Mouse (Mus musculus) forebrain, embryonic 11.5 days (tissue): ENCODE results near the gene Tbx2. TPM values are rescaled to one million over a fixed set of nuclear protein-coding genes. Genes with fewer than 3 reads are reported as not detected.

ENCODE experiments used
- ATAC-seq: fragments of 200-750 bp; cut with Nextera tagmentation; replicated peaks from 2 replicates; pipeline ENCODE4 v1.8.0; 2017; ENCODE audit warnings: moderate TSS enrichment; ENCODE audit not compliant: low FRiP score
- DNase-seq: peaks from one replicate; pipeline ENCODE4 v3.0.0-alpha.2; 2017; ENCODE audit warnings: low spot score
- H3K27ac ChIP-seq: fragments of 300-500 bp; sonication (generic); 2 replicates; pipeline ENCODE4 v1.5.1; 2014; ENCODE audit warnings: low read depth, low read length
- H3K27me3 ChIP-seq: fragments of 300-500 bp; sonication (generic); 2 replicates; pipeline ENCODE4 v1.6.1; 2014; ENCODE audit warnings: mild to moderate bottlenecking, low read length, mixed read lengths; ENCODE audit not compliant: control insufficient read depth, insufficient read depth
- H3K36me3 ChIP-seq: fragments of 300-500 bp; sonication (generic); 2 replicates; pipeline ENCODE4 v1.6.1; 2014; ENCODE audit warnings: mild to moderate bottlenecking, low read length, moderate library complexity, mixed read lengths; ENCODE audit not compliant: control insufficient read depth, insufficient read depth
- H3K4me1 ChIP-seq: fragments of 300-500 bp; sonication (generic); replicated peaks from 2 replicates; pipeline ENCODE4 v1.6.1; 2014; ENCODE audit warnings: low read length, mixed read lengths; ENCODE audit not compliant: control insufficient read depth, insufficient read depth
- H3K4me2 ChIP-seq: fragments of 300-500 bp; sonication (generic); 2 replicates; pipeline ENCODE4 v1.6.1; 2014; ENCODE audit warnings: low read depth, mild to moderate bottlenecking, low read length, moderate library complexity, mixed read lengths; ENCODE audit not compliant: severe bottlenecking
- H3K4me3 ChIP-seq: fragments of 300-500 bp; sonication (generic); 2 replicates; pipeline ENCODE4 v1.5.1; 2014; ENCODE audit warnings: low read depth, low read length
- H3K9ac ChIP-seq: fragments of 300-500 bp; sonication (generic); 2 replicates; pipeline ENCODE4 v1.6.1; 2014; ENCODE audit warnings: low read length
- H3K9me3 ChIP-seq: fragments of 300-500 bp; sonication (generic); 2 replicates; pipeline ENCODE4 v1.6.1; 2016; ENCODE audit warnings: low read length, mixed read lengths; ENCODE audit not compliant: control insufficient read depth
- WGBS: fragments of 180-500 bp; shearing (Covaris S2); extraction: QIAGEN DNeasy Blood & Tissue Kit; methylation state at CpG from one replicate; pipeline ENCODE4 v1.1.7; 2014; 5-methylcytosine and 5-hydroxymethylcytosine counted together
- polyA plus RNA-seq: library from polyadenylated mRNA; unstranded; fragments of >200 nt; fragmentation: Nextera tagmentation; extraction: Ambion mirVana; gene quantifications from 2 replicates; pipeline ENCODE4 v1.2.1, GENCODE M21; 2014

Gene Tbx2
- polyA plus RNA-seq, 1 experiment from 2014 or later: 2.0 TPM

DNA sequence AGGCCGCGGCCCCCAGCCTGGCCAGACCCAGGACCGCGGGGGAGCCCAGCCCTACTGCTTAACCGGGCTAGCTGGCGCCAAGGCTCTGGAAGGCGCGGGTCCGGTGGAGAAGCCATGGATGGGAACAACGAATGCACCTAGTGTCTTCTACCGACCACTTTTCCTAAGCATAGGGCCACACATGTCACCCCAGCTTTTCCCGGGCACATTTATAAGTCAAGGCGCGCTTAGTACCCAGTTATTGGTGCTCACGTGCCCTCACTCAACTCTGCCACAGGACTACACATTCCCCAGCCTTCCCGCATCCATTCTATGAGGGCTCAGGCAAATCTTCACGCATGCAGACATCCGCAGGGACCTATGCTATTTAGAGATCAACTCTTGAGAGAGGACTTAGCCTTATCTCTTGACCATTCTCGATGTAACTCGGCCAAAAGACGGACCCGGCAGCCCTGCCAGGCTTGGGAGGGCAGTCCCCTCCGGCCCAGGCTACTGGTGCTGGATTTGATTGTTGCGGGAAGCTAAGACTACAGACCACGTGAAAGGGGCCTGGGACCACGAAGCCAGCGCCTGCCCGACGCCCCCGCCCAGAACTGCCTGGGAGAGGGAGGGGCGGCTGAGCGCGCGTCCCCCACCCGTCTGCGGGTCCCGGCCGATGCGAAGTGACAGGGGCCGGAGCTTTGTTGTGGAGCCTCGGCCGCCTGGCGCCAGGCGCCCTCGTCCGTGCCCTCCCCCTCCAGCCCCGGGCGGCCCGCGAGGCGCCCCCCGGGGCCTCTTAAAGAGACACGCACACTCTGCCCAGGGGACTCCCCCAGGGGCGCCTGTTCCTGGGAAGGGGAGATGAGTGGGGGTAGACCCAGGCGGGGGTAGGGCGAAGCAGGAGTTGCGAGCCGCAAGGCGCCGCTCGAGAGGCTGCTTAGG is 2.6 kb upstream of the Tbx2 start:
- ATAC-seq (no peak), DNase-seq (peak; percentile 66)
- peak overlapping the region; percentile 20 for H3K9ac ChIP-seq
- under 1% methylated on average over 59 of the region's 61 CpGs for WGBS
- no peak overlapping the region for H3K27ac ChIP-seq
- H3K9me3 ChIP-seq: no peaks in the 10 kb centered on the region
- H3K27me3 ChIP-seq: peaks cover 94% of the 10 kb centered on the region
- no peaks in the 10 kb centered on the region for H3K36me3 ChIP-seq
- peak overlapping the region; percentile 19 for H3K4me3 ChIP-seq
- peaks cover 21% of the 10 kb centered on the region for H3K4me1 ChIP-seq
- H3K4me2 ChIP-seq: peak overlapping the region; percentile 42

DNA sequence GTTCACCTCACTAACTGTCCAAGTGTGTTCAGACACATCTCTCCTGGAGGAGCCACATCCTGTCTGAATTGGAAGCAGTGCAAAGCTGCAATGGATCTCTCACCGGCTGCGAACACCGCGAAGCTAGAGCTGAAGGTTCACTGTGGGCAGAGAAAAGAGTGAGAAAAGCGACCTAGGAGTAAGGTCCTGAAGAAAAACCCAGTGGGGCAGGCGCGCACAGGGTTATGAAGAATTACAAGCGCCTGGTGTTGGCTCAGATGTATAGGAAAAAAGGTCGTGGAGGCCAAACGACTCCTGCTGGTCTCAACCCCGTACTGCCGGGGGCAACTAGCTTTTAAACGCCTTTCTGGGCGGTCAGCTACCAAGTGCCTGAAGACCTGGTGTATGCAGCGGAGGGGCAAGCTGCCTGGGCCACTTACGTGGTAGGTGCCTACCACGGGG is 1.4 kb upstream of the Tbx2 start:
- ATAC-seq: no peak
- Histone ChIP-seq H3K4me3 (no peak overlapping the region), H3K9me3 (no peaks in the 10 kb centered on the region), H3K36me3 (no peaks in the 10 kb centered on the region), H3K27me3 (peaks cover 96% of the 10 kb centered on the region), H3K27ac (no peak overlapping the region), H3K4me1 (peaks cover 21% of the 10 kb centered on the region), H3K9ac (no peak overlapping the region), H3K4me2 (no peak overlapping the region)
- WGBS: under 1% methylated on average over 17 of the region's 17 CpGs
- peak; percentile 71 for DNase-seq

- DNase-seq (no peak), ATAC-seq (no peak)
- Histone ChIP-seq H3K27me3 (peaks cover 96% of the 10 kb centered on the region), H3K9ac (0 out of 2 replicates have a peak overlapping the region, but pooled peaks have one; percentile 33), H3K36me3 (no peaks in the 10 kb centered on the region), H3K4me1 (peaks cover 21% of the 10 kb centered on the region), H3K4me2 (peak overlapping the region; percentile 68), H3K4me3 (peak overlapping the region; percentile 42), H3K27ac (no peak overlapping the region), H3K9me3 (no peaks in the 10 kb centered on the region)
- WGBS: under 1% methylated on average over 33 of the region's 33 CpGs
These were observed 608 bp upstream of the Tbx2 start for GRCm38 (mm10) chr11:85831656-85832230.

- DNase-seq (peak; percentile 76), ATAC-seq (no peak)
- Histone ChIP-seq H3K4me2 (peak overlapping the region; percentile 68), H3K9ac (peak overlapping the region; percentile 35), H3K27me3 (peaks cover 97% of the 10 kb centered on the region), H3K4me1 (peaks cover 21% of the 10 kb centered on the region), H3K4me3 (peak overlapping the region; percentile 42), H3K27ac (no peak overlapping the region), H3K36me3 (no peaks in the 10 kb centered on the region), H3K9me3 (no peaks in the 10 kb centered on the region)
- WGBS: under 1% methylated on average over 40 of the region's 54 CpGs
These were observed 750 bp downstream of the Tbx2 start for GRCm38 (mm10) chr11:85833081-85833521.

DNA sequence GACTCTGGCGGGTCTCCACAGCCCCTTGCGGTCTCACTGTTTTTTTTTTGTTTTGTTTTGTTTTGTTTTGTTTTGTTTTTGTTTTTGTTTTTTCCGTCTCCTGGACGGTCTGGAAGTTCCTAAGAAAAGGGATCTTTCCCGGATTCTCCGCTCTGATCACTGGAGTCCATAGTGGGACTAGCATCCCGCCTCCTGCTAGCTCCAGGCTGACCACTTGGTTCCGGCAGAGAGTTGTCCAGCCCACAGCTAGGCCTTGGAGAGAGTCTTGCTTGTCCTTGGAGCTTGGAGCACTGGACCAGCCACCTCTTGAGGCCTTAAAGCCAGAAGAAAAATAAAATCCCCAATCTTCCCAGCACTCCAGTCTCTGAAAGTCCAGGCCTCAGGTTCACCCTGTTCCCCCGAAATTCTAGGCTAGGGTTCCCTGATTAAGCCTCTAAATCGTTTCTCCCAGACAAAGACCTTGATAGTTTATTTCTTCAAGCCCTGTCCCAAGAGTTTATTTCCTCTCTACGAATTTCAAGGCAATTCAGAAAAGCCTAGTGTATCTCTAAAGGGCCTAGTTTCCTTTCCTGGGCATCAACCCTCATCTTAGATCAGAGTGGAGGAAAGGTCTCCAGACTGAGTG is 1.5 kb downstream of the Tbx2 start:
- H3K4me3 ChIP-seq: peak overlapping the region; percentile 42; the same call in 1 of the 2 replicates
- ATAC-seq (no peak), DNase-seq (peak; percentile 60)
- no peaks in the 10 kb centered on the region for H3K36me3 ChIP-seq
- no peak overlapping the region for H3K9ac ChIP-seq
- no peak overlapping the region for H3K27ac ChIP-seq
- peaks cover 98% of the 10 kb centered on the region for H3K27me3 ChIP-seq
- peaks cover 21% of the 10 kb centered on the region for H3K4me1 ChIP-seq
- no peak overlapping the region for H3K4me2 ChIP-seq
- no peaks in the 10 kb centered on the region for H3K9me3 ChIP-seq
- WGBS: 2% methylated on average over 11 of the region's 11 CpGs

GRCm38 (mm10) chr11:85834386-85834931 is 2.1 kb downstream of the Tbx2 start:
- Histone ChIP-seq H3K4me2 (no peak overlapping the region), H3K4me1 (peaks cover 21% of the 10 kb centered on the region), H3K36me3 (no peaks in the 10 kb centered on the region), H3K27me3 (peaks cover 98% of the 10 kb centered on the region), H3K4me3 (peak overlapping the region; percentile 42; the same call in 1 of the 2 replicates), H3K9ac (no peak overlapping the region; the same call in 1 of the 2 replicates), H3K9me3 (no peaks in the 10 kb centered on the region), H3K27ac (no peak overlapping the region)
- ATAC-seq: no peak
- 1% methylated on average over 17 of the region's 17 CpGs for WGBS
- DNase-seq: peak; percentile 61

DNA sequence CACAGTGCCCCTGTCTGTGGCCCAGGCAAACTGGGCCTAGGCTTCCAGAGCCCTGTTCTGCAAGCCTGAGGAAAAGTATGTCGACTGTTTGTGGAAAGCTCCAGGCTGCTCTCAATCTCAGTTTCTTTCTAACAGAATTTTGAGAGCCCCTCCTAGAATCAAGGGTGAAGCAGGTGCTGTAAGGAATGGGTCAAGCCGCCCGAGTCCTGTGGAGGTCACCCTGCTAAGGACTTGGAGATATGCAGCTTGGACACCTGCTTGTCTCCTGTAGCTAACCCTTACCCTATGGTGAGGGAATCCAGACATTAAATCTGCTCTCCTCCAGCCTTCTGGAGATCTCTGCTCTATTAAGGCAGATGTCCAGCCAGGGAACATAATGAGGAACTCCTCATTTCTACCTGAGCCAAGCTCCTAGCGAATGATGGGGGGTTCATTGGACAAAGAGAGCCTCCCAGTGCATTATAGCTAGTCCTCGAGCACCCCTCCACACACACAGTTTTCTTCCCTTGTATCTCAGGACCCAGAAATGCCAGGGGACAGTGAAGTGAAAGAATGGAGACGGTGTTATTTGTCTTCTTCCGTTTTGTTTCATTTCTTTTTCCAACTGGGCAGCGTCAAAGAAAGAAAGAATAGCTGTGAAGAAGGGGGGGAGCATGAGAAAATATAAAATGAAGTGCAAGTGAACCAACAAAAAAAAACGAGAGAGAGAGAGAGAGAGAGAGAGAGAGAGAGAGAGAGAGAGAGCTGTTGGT is 2.8 kb downstream of the Tbx2 start:
- no peak overlapping the region for H3K4me3 ChIP-seq

More for the DNA sequence above, 2.8 kb downstream of the Tbx2 start:
- Histone ChIP-seq H3K36me3 (no peaks in the 10 kb centered on the region), H3K27ac (no peak overlapping the region), H3K9me3 (no peaks in the 10 kb centered on the region), H3K9ac (no peak overlapping the region; the same call in 1 of the 2 replicates), H3K4me2 (no peak overlapping the region), H3K27me3 (peaks cover 98% of the 10 kb centered on the region), H3K4me1 (peaks cover 14% of the 10 kb centered on the region)
- DNase-seq: no peak
- 2% methylated on average over 9 of the region's 9 CpGs for WGBS
- ATAC-seq: no peak
